Mouse (Mus musculus) lung, postnatal 0 days (tissue): ENCODE measurements around the gene Tomm40l. TPM values are rescaled to one million over a fixed set of nuclear protein-coding genes. Genes with fewer than 3 reads are reported as not detected.

Experiments
- ATAC-seq: fragments of 200-750 bp; cut with Nextera tagmentation; 2 replicates; pipeline ENCODE4 v1.8.0; 2017; ENCODE audit warnings: moderate library complexity
- DNase-seq: peaks from one replicate; pipeline ENCODE4 v3.0.0-alpha.2; 2016; ENCODE audit warnings: low spot score
- H3K27ac ChIP-seq: fragments of 300-500 bp; sonication (generic); 2 replicates; pipeline ENCODE4 v1.5.1; 2014; ENCODE audit warnings: antibody characterized with exemption, mild to moderate bottlenecking, low read length, mixed read lengths
- H3K27me3 ChIP-seq: fragments of 300-500 bp; sonication (generic); replicated peaks from 2 replicates; pipeline ENCODE4 v1.6.1; 2014; ENCODE audit warnings: low read length, mixed read lengths; ENCODE audit not compliant: insufficient read depth
- H3K36me3 ChIP-seq: fragments of 300-500 bp; sonication (generic); 2 replicates; pipeline ENCODE4 v1.6.1; 2014; ENCODE audit warnings: low read length, mixed read lengths; ENCODE audit not compliant: insufficient read depth
- H3K4me1 ChIP-seq: fragments of 300-500 bp; sonication (generic); 2 replicates; pipeline ENCODE4 v1.6.1; 2014; ENCODE audit warnings: antibody characterized with exemption, low read depth, low read length, mixed read lengths; ENCODE audit not compliant: insufficient read depth
- H3K4me2 ChIP-seq: fragments of 300-500 bp; sonication (generic); replicated peaks from 2 replicates; pipeline ENCODE4 v1.6.1; 2014; ENCODE audit warnings: low read depth, mild to moderate bottlenecking, low read length, moderate library complexity, mixed read lengths
- H3K4me3 ChIP-seq: fragments of 300-500 bp; sonication (generic); 2 replicates; pipeline ENCODE4 v1.5.1; 2014; ENCODE audit warnings: low read depth, low read length
- H3K9ac ChIP-seq: fragments of 300-500 bp; sonication (generic); replicated peaks from 2 replicates; pipeline ENCODE4 v1.6.1; 2014; ENCODE audit warnings: low read depth, mild to moderate bottlenecking
- H3K9me3 ChIP-seq: fragments of 300-500 bp; sonication (generic); 2 replicates; pipeline ENCODE4 v1.6.1; 2016; ENCODE audit warnings: low read length, mixed read lengths
- CTCF ChIP-seq: IDR thresholded peaks from 2 replicates; pipeline ENCODE4 v1.5.1; 2016; ENCODE audit warnings: antibody characterized with exemption, mild to moderate bottlenecking
- EP300 ChIP-seq: IDR thresholded peaks from 2 replicates; pipeline ENCODE4 v1.6.1; 2016; ENCODE audit warnings: antibody characterized with exemption, mild to moderate bottlenecking, control low read depth
- WGBS: fragments of 180-500 bp; shearing (Covaris S2); extraction: QIAGEN DNeasy Blood & Tissue Kit; methylation state at CpG from one replicate; pipeline ENCODE4 v1.1.7; 2014; 5-methylcytosine and 5-hydroxymethylcytosine counted together
- polyA plus RNA-seq: library from polyadenylated mRNA; unstranded; fragments of >200 nt; fragmentation: Nextera tagmentation; extraction: Ambion mirVana; gene quantifications from 2 replicates; pipeline ENCODE4 v1.2.1, GENCODE M21; 2015

Tomm40l gene
- polyA plus RNA-seq, 1 experiment from 2014 or later: 14.9 TPM

DNA sequence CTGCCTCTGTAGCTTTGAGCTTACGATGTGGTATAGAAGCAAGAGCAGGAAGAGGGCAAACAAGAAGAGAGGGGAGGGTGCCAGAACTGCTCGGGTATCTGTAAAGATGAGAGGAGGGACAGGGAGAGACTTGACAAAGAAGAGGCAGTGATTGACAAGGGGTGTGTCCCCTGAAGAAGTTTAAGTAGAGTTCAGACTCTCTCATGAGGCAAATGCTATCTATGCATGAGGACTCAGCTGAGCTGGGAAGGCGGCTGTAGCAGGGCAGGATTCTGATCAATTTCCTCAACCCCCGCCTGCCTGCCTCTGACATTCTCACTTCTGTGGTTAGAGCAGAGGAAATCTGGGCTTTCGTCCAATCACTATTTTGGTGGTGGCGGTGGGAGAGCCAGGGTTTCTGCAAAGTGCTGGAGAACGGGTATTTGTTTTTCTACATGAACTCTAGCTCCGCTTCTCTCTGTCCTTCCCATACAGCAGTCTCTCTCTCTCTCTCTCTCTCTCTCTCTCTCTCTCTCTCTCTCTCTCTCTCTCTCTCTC lies 40.3 kb upstream of the Tomm40l start:
- under 1% methylated on average over 8 of the region's 8 CpGs for WGBS
- peak overlapping the region; percentile 63 for H3K27ac ChIP-seq
- no peaks in the 10 kb centered on the region for H3K9me3 ChIP-seq
- H3K4me2 ChIP-seq: peak overlapping the region; percentile 36
- TF ChIP-seq CTCF (no peak), EP300 (no peak)
- H3K4me1 ChIP-seq: peaks cover 7% of the 10 kb centered on the region; the same call in 1 of the 2 replicates
- ATAC-seq (peak; percentile 75), DNase-seq (peak; percentile 94)
- no peaks in the 10 kb centered on the region for H3K36me3 ChIP-seq
- H3K27me3 ChIP-seq: no peaks in the 10 kb centered on the region
- H3K4me3 ChIP-seq: no peak overlapping the region
- no peak overlapping the region for H3K9ac ChIP-seq

DNA sequence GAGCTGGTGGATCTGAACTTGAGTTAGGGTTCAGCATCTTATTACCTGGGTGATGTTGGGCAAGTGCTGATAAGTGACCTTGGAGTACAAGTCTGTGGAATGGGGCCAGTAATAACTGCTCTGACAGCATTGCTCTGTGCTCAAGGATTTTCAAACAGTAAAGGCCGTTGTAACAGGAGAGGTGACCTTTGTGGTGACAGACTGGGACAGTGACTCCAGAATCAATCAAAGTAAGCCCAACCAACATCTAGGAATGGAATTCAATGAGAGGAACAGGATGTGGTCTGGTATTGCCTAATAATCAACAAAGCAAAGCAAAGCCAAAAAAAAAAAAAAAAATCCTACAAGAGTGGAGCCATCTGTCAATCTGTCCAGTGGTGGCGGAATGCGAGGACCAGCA lies 38.0 kb upstream of the Tomm40l start:
- 0 out of 2 replicates have a peak, but pooled peaks have one; percentile 7 for ATAC-seq
- peak; percentile 59; the same call in 1 of the 2 replicates for TF ChIP-seq EP300
- TF ChIP-seq CTCF: no peak
- H3K4me3 ChIP-seq: no peak overlapping the region
- no peak overlapping the region for H3K4me2 ChIP-seq
- 17% methylated on average over 3 of the region's 3 CpGs for WGBS
- no peaks in the 10 kb centered on the region for H3K36me3 ChIP-seq
- H3K27me3 ChIP-seq: no peaks in the 10 kb centered on the region
- no peaks in the 10 kb centered on the region for H3K9me3 ChIP-seq
- peak; percentile 83 for DNase-seq
- H3K27ac ChIP-seq: peak overlapping the region; percentile 34
- no peak overlapping the region for H3K9ac ChIP-seq
- peaks cover 7% of the 10 kb centered on the region; the same call in 1 of the 2 replicates for H3K4me1 ChIP-seq

DNA sequence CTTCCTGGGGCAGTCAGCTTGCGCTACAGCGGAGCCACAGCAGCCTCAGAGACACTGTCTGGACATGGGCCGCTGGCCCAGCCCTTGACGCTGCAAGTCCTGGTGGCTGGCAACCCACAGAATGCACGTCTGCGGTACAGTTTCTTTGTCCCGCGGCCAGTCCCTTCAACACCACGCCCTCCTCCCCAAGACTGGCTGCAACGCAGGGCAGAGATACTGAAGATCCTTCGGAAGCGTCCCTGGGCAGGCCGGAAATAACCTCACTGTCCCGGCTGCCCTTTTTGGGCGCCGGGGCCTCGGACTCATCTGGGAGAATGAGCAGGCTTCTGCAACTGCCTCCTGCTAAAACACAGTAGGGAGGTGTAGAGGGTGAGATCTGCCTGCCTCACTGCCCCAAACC lies 36.6 kb upstream of the Tomm40l start:
- H3K4me1 ChIP-seq: peaks cover 7% of the 10 kb centered on the region; the same call in 1 of the 2 replicates
- ATAC-seq: no peak
- H3K27ac ChIP-seq: no peak overlapping the region
- no peaks in the 10 kb centered on the region for H3K36me3 ChIP-seq
- no peak for DNase-seq
- TF ChIP-seq CTCF (no peak), EP300 (no peak)
- H3K27me3 ChIP-seq: no peaks in the 10 kb centered on the region
- no peaks in the 10 kb centered on the region for H3K9me3 ChIP-seq
- no peak overlapping the region for H3K4me2 ChIP-seq
- 77% methylated on average over 17 of the region's 17 CpGs for WGBS
- H3K9ac ChIP-seq: no peak overlapping the region
- H3K4me3 ChIP-seq: no peak overlapping the region

DNA sequence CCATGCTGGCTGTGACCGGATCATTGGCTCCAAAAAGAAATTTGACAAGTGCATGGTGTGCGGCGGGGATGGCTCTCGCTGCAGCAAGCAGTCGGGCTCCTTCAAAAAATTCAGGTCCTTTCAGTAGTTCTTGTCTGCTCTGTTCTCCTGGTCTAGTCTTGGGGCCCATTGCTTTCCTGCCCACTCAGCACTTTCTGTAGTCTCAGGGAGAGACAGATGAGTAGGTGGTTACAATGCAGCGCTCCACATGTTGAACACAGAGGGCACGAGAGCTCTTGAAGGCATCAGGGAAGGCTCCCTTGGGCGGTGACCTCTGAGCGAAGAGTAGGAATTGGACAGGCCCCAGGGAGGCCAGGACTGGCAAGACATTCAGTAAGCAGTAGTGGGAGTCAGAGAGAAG lies 35.5 kb upstream of the Tomm40l start:
- Histone ChIP-seq H3K4me1 (peaks cover 7% of the 10 kb centered on the region; the same call in 1 of the 2 replicates), H3K36me3 (no peaks in the 10 kb centered on the region), H3K4me2 (no peak overlapping the region), H3K9ac (no peak overlapping the region; the same call in 1 of the 2 replicates), H3K27ac (no peak overlapping the region), H3K4me3 (no peak overlapping the region), H3K9me3 (no peaks in the 10 kb centered on the region), H3K27me3 (no peaks in the 10 kb centered on the region)
- ATAC-seq (no peak), DNase-seq (no peak)
- TF ChIP-seq EP300: no peak
- no peak for TF ChIP-seq CTCF
- WGBS: 84% methylated on average over 9 of the region's 9 CpGs

DNA sequence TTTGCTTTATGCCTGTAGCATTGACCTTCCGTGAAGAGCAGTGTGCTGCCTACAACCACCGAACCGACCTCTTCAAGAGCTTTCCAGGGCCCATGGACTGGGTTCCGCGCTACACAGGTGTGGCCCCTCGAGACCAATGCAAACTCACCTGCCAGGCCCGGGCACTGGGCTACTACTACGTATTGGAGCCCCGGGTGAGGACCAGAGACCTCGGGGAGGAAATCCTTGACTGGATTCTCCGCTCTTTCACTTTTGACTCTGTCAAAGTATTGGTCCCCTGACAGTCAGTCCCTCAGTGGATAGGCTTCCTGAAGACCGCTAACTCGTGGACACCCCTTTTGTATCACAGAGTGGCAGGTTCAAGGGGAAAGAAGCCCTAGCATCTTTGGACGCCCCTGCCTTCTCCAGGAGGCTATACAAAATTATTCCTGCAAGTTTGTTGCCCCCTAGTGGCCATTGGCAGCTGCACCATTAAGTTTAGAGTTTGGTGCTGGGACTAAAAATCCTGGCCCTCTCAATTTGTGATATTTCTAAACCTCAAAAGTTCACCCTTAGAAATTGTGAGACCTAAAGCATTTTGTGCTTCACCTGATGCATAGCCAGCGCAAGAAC lies 34.7 kb upstream of the Tomm40l start:
- H3K27ac ChIP-seq: no peak overlapping the region
- H3K9me3 ChIP-seq: no peaks in the 10 kb centered on the region
- peak; percentile 85 for TF ChIP-seq CTCF
- no peak for TF ChIP-seq EP300
- no peak overlapping the region; the same call in 1 of the 2 replicates for H3K9ac ChIP-seq
- H3K4me3 ChIP-seq: no peak overlapping the region
- no peak overlapping the region for H3K4me2 ChIP-seq
- H3K36me3 ChIP-seq: no peaks in the 10 kb centered on the region
- peak; percentile 84 for DNase-seq
- no peak for ATAC-seq
- peaks cover 2% of the 10 kb centered on the region; the same call in 1 of the 2 replicates for H3K4me1 ChIP-seq
- no peaks in the 10 kb centered on the region for H3K27me3 ChIP-seq
- 60% methylated on average over 15 of the region's 15 CpGs for WGBS

DNA sequence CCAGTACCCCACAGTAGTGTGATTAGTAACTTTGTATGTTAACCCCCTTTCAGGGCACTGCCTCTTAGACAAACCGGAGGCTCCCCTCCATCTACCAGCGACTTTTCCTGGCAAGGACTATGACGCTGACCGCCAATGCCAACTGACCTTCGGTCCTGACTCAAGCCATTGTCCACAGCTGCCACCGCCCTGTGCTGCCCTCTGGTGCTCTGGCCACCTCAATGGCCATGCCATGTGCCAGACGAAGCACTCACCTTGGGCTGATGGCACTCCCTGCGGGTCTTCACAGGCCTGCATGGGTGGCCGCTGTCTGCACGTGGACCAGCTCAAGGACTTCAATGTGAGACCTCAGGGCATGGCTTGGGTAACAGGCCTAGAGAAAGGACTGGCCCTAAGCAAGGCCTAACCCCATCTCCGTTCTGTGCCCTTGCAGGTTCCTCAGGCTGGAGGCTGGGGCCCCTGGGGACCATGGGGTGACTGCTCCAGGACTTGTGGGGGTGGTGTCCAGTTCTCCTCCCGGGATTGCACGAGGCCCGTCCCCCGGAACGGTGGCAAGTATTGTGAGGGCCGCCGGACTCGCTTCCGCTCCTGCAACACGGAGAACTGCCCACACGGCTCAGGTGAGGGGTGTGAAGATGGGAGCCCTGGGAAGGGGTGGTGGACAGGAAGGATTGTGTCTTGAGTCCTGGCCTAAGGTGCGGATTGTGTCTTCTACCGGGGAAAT lies 33.9 kb upstream of the Tomm40l start:
- no peaks in the 10 kb centered on the region for H3K27me3 ChIP-seq
- 85% methylated on average over 24 of the region's 24 CpGs for WGBS
- no peak overlapping the region for H3K9ac ChIP-seq
- TF ChIP-seq CTCF: no peak
- no peak for TF ChIP-seq EP300
- no peak overlapping the region for H3K4me3 ChIP-seq
- H3K27ac ChIP-seq: no peak overlapping the region
- ATAC-seq (no peak), DNase-seq (no peak)
- no peaks in the 10 kb centered on the region for H3K36me3 ChIP-seq
- H3K9me3 ChIP-seq: no peaks in the 10 kb centered on the region
- H3K4me1 ChIP-seq: no peaks in the 10 kb centered on the region; the same call in 1 of the 2 replicates
- H3K4me2 ChIP-seq: no peak overlapping the region
